Mouse (Mus musculus): ENCODE measurements around the gene Slfn1. TPM values are rescaled to one million over a fixed set of nuclear protein-coding genes. Genes with fewer than 3 reads are reported as not detected.

The Slfn1 gene
- total RNA-seq, 2 experiments from 2014 or later: 0.97 to 1.7 TPM

Other genes with a start within 250 kb of the Slfn1 start
- gene Rffl, start 245.6 kb upstream of the Slfn1 start, total RNA-seq (2021): 10 to 100 TPM in 1 of 2 experiments, 1 to 10 TPM in 1; 9.2 to 11.2 TPM
- gene Rad51d, start 226.2 kb upstream of the Slfn1 start, total RNA-seq (2021): 10 to 100 TPM; 14.8 to 19.3 TPM
- gene Fndc8, start 224.7 kb upstream of the Slfn1 start, total RNA-seq (2021): under 1 TPM in 1 of 2 experiments, not detected in 1; 0.30 TPM
- 10 to 100 TPM; 18.6 to 22.0 TPM for gene Nle1, start 208.4 kb upstream of the Slfn1 start, total RNA-seq (2021)
- gene Unc45b, start 206.3 kb upstream of the Slfn1 start, total RNA-seq (2021): 10 to 100 TPM; 18.7 to 30.4 TPM
- 10 to 100 TPM; 46.0 to 46.6 TPM for gene Slfn5, start 165.5 kb upstream of the Slfn1 start, total RNA-seq (2021)
- gene Slfn9, start 125.0 kb upstream of the Slfn1 start, total RNA-seq (2021): 10 to 100 TPM in 1 of 2 experiments, 1 to 10 TPM in 1; 8.0 to 12.0 TPM
- under 1 TPM; 0.66 to 0.91 TPM for gene Slfn8, start 96.0 kb upstream of the Slfn1 start, total RNA-seq (2021)
- 1 to 10 TPM; 6.6 to 8.3 TPM for gene Slfn2, start 51.7 kb upstream of the Slfn1 start, total RNA-seq (2021)
- gene Slfn4, start 58.3 kb downstream of the Slfn1 start, total RNA-seq (2021): under 1 TPM; 0.24 to 0.36 TPM
- 1 to 10 TPM; 3.3 to 3.9 TPM for gene Slfn3, start 74.5 kb downstream of the Slfn1 start, total RNA-seq (2021)
- 1 to 10 TPM in 1 of 2 experiments, under 1 TPM in 1; 0.60 to 2.0 TPM for gene Slfn14, start 169.9 kb downstream of the Slfn1 start, total RNA-seq (2021)
- gene Ap2b1, start 182.2 kb downstream of the Slfn1 start, total RNA-seq (2021): 10 to 100 TPM; 78.1 to 96.0 TPM
- 10 to 100 TPM in 1 of 2 experiments, 1 to 10 TPM in 1; 8.4 to 13.1 TPM for gene Pex12, start 185.7 kb downstream of the Slfn1 start, total RNA-seq (2021)